Mouse (Mus musculus) heart, adult 2 months (tissue): ENCODE results near the gene Uggt2. TPM values are rescaled to one million over a fixed set of nuclear protein-coding genes. Genes with fewer than 3 reads are reported as not detected.

Experiments
- DNase-seq, 2 experiments: peaks; one replicate each; pipeline ENCODE4 v3.0.0; 2021
- H3K27ac ChIP-seq: fragments of 200-600 bp; 2 replicates; pipeline ENCODE4 v1.8.1; 2022
- H3K27me3 ChIP-seq: fragments of 200-500 bp; 2 replicates; pipeline ENCODE4 v1.6.1; 2012; ENCODE audit warnings: mild to moderate bottlenecking, low read length, inconsistent platforms, mixed read lengths; ENCODE audit not compliant: control insufficient read depth, insufficient read depth
- H3K36me3 ChIP-seq: fragments of 200-500 bp; 2 replicates; pipeline ENCODE4 v1.6.1; 2012; ENCODE audit warnings: low read length, inconsistent platforms; ENCODE audit not compliant: control insufficient read depth, insufficient read depth
- H3K4me1 ChIP-seq: fragments of 200-500 bp; 2 replicates; pipeline ENCODE4 v1.6.1; 2011; ENCODE audit warnings: low read length; ENCODE audit not compliant: control insufficient read depth, insufficient read depth
- H3K4me3 ChIP-seq: fragments of 200-600 bp; 2 replicates; pipeline ENCODE4 v1.8.1; 2022
- H3K79me2 ChIP-seq: fragments of 200-500 bp; replicated peaks from 2 replicates; pipeline ENCODE4 v1.6.1; 2012; ENCODE audit warnings: mild to moderate bottlenecking, inconsistent platforms, low read length, moderate library complexity, mixed read lengths; ENCODE audit not compliant: control insufficient read depth, insufficient read depth
- H3K9ac ChIP-seq: fragments of 200-500 bp; 2 replicates; pipeline ENCODE4 v1.6.1; 2012; ENCODE audit warnings: low read depth, mild to moderate bottlenecking, control low read depth, inconsistent platforms, low read length, mixed read lengths
- CTCF ChIP-seq: fragments of 200-600 bp; IDR thresholded peaks from 2 replicates; pipeline ENCODE4 v1.8.1; 2022; ENCODE audit warnings: antibody characterized with exemption, mild to moderate bottlenecking, moderate library complexity
- EP300 ChIP-seq: fragments of 200-500 bp; IDR thresholded peaks from 2 replicates; pipeline ENCODE4 v1.6.1; 2011; ENCODE audit warnings: low read depth, low read length, control low read depth; ENCODE audit not compliant: insufficient read depth
- POLR2A ChIP-seq: fragments of 200-500 bp; IDR thresholded peaks from 2 replicates; pipeline ENCODE4 v1.6.1; 2011; ENCODE audit warnings: mild to moderate bottlenecking, low read depth, low read length, control low read depth; ENCODE audit not compliant: insufficient read depth
- WGBS: fragments of 180-500 bp; shearing (Covaris S2); methylation state at CpG from one replicate; pipeline ENCODE4 v1.1.7; 2018; 5-methylcytosine and 5-hydroxymethylcytosine counted together
- intact Hi-C: fragments of 180-260 bp; cut with DNase I; formaldehyde crosslinking; loops from one replicate; pipeline ENCODE4 v1.15.1; 2025
- polyA plus RNA-seq: library from polyadenylated mRNA; depleted of rRNA; stranded (reverse); fragments of >200 nt; gene quantifications from 2 replicates; pipeline ENCODE4 v1.2.3, GENCODE M21; 2012
- total RNA-seq, 2 experiments: library from RNA; stranded (reverse); gene quantifications; 2 replicates each; pipeline ENCODE4 v1.2.3; 2021

Uggt2 gene
- total and polyA plus RNA-seq, 3 experiments: 4.1 to 5.7 (median 5.6) TPM

DNA sequence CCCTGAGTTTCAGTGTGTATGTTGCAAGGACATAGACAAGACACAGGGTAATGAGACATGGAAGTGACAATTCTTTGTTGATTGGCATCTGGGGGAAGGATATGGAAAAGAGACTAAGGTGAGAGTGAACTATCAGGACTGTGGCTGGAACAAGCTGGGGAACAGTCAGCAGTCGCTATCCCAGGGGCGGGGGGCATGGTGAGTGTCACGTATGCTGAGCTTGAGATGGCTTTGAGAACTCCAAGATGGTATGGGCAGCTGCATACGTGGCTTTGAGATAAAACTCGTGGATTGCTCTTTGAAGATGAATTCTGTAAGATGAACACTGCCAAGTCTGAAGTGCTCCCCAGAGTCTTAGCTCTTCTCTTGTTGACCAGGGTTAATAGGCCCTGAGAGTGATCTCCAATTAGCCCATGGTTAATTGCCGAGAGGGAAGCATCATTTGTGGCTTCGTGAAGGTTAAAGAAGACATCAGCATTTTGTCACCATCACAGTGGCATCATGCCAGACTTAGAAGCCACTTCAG is 9.6 kb upstream of the Uggt2 start:
- Histone ChIP-seq H3K4me3 (no peak overlapping the region), H3K9ac (no peak overlapping the region), H3K79me2 (no peaks in the 10 kb centered on the region), H3K27ac (no peak overlapping the region), H3K36me3 (no peaks in the 10 kb centered on the region), H3K27me3 (no peaks in the 10 kb centered on the region), H3K4me1 (no peaks in the 10 kb centered on the region)
- TF ChIP-seq CTCF (no peak), EP300 (no peak), POLR2A (no peak)
- intact Hi-C loops: no loop called here
- DNase-seq: no peak
- 52% methylated on average over 7 of the region's 7 CpGs for WGBS

DNA sequence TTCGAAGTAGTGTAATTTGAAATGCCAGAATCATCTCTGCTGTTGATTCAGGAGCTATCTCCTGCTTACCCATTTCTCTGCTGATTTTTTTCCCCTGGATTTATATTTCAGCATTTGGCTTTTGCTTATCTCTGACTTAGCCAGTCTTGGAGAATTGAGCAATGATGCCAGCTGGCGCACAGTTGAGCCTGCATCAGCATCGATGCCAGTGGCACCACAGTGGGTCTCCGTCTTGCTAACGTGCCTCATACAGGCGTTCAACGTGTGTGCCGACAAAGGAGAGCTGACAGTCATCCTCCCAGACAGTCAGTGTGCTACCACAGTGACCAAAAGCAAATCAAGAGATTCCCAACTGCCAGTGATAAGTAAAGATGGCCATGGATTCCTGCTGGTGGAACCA is 8.4 kb upstream of the Uggt2 start:
- intact Hi-C loops: no loop called here

DNA sequence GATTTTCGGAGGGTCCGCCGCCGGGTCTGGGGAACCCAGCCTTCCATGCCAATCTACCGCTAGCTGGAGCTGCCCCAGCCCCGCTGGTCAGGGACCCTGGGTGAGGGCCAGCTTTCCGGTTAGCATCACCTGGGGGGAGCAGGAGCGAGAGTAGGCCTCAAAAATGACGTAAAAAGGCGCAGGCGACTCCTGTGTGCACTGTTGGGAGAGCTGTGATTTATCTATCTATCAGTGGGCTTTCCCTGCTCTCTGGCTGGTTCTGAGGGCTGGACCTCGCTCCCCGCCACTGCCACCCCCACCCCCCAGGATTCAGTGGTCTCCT is 301 bp upstream of the Uggt2 start:
- Histone ChIP-seq H3K36me3 (no peaks in the 10 kb centered on the region), H3K4me1 (no peaks in the 10 kb centered on the region), H3K9ac (peak overlapping the region; percentile 84), H3K27ac (no peak overlapping the region), H3K79me2 (no peaks in the 10 kb centered on the region), H3K27me3 (no peaks in the 10 kb centered on the region), H3K4me3 (peak overlapping the region; percentile 73)
- TF ChIP-seq CTCF (no peak), EP300 (no peak), POLR2A (no peak)
- intact Hi-C loops: loop anchor here (5.0 kb wide), 1 partner anchor 753 kb away; no protein-coding TSS in a partner anchor
- 5% methylated on average over 13 of the region's 13 CpGs for WGBS
- DNase-seq: no peak

More for the DNA sequence above, 8.4 kb upstream of the Uggt2 start:
- 83% methylated on average over 8 of the region's 8 CpGs for WGBS
- no peak overlapping the region for H3K9ac ChIP-seq
- H3K36me3 ChIP-seq: no peaks in the 10 kb centered on the region
- TF ChIP-seq EP300 (no peak), POLR2A (no peak), CTCF (no peak)
- DNase-seq: no peak
- no peak overlapping the region for H3K4me3 ChIP-seq
- no peaks in the 10 kb centered on the region for H3K4me1 ChIP-seq
- no peak overlapping the region for H3K27ac ChIP-seq
- no peaks in the 10 kb centered on the region for H3K27me3 ChIP-seq
- H3K79me2 ChIP-seq: no peaks in the 10 kb centered on the region

- no peak for DNase-seq
- no peak for TF ChIP-seq EP300
- no peak for TF ChIP-seq POLR2A
- no peak for TF ChIP-seq CTCF
- H3K4me1 ChIP-seq: no peaks in the 10 kb centered on the region
- no peak overlapping the region for H3K27ac ChIP-seq
- intact Hi-C loops: no loop called here
- H3K4me3 ChIP-seq: no peak overlapping the region
- H3K36me3 ChIP-seq: no peaks in the 10 kb centered on the region
- H3K9ac ChIP-seq: no peak overlapping the region
- WGBS: 88% methylated on average over 1 of the region's 1 CpGs
- H3K79me2 ChIP-seq: no peaks in the 10 kb centered on the region
- H3K27me3 ChIP-seq: no peaks in the 10 kb centered on the region
Measured at GRCm38 (mm10) chr14:119061811-119062210, 37.4 kb downstream of the Uggt2 start.

GRCm38 (mm10) chr14:119060682-119061081 is 38.5 kb downstream of the Uggt2 start:
- H3K9ac ChIP-seq: no peak overlapping the region
- H3K4me3 ChIP-seq: no peak overlapping the region
- TF ChIP-seq EP300 (no peak), POLR2A (no peak), CTCF (no peak)
- DNase-seq: no peak
- intact Hi-C loops: no loop called here
- no peaks in the 10 kb centered on the region for H3K79me2 ChIP-seq
- 94% methylated on average over 2 of the region's 2 CpGs for WGBS
- no peaks in the 10 kb centered on the region for H3K36me3 ChIP-seq
- H3K27me3 ChIP-seq: no peaks in the 10 kb centered on the region
- no peak overlapping the region for H3K27ac ChIP-seq
- H3K4me1 ChIP-seq: no peaks in the 10 kb centered on the region

- no peak overlapping the region for H3K9ac ChIP-seq
- no peaks in the 10 kb centered on the region for H3K79me2 ChIP-seq
- H3K27me3 ChIP-seq: no peaks in the 10 kb centered on the region
- H3K4me3 ChIP-seq: no peak overlapping the region
- WGBS: 89% methylated on average over 4 of the region's 4 CpGs
- intact Hi-C loops: no loop called here
- H3K4me1 ChIP-seq: no peaks in the 10 kb centered on the region
- no peak overlapping the region for H3K27ac ChIP-seq
- DNase-seq: no peak
- no peaks in the 10 kb centered on the region for H3K36me3 ChIP-seq
- TF ChIP-seq POLR2A (no peak), EP300 (no peak), CTCF (no peak)
Measured at GRCm38 (mm10) chr14:119057014-119057413, 42.2 kb downstream of the Uggt2 start.
